Mouse (Mus musculus): ENCODE data around the gene Hoxb7.
A peak's percentile ranks its signal among the peaks of the same experiment; 100 is the strongest.

The Hoxb7 gene

DNA sequence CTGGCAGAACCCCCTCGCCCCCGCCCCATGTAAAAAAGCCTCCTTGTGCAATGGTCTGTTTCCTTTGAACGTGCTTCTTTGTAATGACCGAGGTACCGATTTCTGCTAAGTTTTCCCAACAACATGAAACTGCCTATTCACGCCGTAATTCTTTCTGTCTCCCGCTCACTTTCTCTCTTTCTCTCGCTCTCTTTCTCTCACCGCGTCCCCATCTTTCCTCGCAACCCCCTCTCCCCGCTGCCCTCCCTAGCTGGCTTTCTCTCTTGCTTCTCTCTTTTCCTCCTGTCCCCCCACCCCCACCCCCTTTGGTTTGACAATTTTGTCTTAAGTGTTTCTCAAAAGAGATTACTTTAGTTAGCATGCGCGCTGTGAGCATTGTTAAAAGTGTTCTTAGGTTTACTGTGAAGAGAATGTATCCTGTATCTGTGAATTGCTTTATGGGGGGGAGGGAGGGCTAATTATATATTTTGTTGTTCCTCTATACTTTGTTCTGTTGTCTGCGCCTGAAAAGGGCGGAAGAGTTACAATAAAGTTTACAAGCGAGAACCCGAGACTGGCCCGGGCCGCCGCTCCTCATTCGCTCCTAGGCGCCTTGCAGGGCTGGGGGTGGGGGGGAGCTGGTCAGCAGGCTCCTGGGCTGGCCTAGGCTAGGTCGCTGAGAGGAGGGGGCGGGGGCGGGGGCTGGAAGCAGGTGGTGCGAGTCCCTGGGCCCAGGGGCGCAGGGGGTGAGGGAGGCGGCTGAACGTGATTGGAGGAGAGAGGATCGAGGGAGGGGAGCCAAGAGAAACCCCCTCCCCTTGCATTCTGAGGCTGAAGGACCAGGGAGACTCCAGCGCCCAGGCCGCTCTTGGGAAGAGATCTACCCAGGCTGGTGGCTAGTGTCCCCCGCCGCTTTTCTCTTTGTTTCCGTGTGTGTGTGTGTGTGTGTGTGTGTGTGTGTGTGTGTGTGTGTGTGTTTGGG, 1.4 kb upstream of the Hoxb7 start:
- DNase-seq (ENCODE audit: low read depth, low spot score), result peak; percentile 76

- no peak for DNase-seq (ENCODE audit: low read depth, low spot score)
These were observed 439 bp downstream of the Hoxb7 start for GRCm38 (mm10) chr11:96286739-96287385.

- DNase-seq (ENCODE audit: low read depth, low spot score), result no peak
These were observed 988 bp downstream of the Hoxb7 start for GRCm38 (mm10) chr11:96287411-96287810.

GRCm38 (mm10) chr11:96288455-96289221, 2.2 kb downstream of the Hoxb7 start:
- DNase-seq (ENCODE audit: low read depth, low spot score), result peak; percentile 37

GRCm38 (mm10) chr11:96289293-96289692, 2.9 kb downstream of the Hoxb7 start:
- no peak for DNase-seq (ENCODE audit: low read depth, low spot score)

GRCm38 (mm10) chr11:96289837-96290236, 3.4 kb downstream of the Hoxb7 start:
- peak; percentile 74 for DNase-seq (ENCODE audit: low read depth, low spot score)

DNA sequence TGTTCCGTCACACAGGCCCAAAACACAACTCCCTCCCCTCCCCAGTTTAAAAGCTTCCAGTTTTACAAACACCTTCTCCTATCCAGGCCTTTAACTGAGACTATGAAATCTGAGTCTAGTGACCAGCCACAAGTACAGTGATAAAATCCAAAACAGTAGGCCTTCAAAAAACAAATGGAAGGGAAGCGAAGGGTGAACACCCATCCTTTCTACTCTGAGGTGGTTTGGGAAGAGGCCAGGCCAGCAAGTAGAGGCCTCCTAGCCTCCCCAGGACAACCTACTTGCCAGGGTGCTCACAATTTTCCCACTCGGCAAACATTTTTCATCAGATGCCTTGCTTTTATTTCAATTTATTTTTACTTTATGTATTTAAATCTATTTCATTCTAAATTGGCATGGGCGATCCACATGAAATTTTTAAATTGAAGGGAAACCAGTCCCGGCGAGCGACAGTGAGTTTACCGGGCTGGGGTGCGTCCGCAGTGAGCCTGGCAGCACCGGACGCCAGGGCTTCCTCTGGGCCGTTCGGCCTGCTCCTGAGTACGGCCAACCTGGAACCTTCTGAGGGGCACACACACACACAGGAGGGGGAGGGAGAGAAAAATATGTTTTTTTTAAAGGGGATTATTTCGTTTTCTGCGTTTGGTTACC, 4.4 kb downstream of the Hoxb7 start:
- peak; percentile 73 for DNase-seq (ENCODE audit: low read depth, low spot score)

DNA sequence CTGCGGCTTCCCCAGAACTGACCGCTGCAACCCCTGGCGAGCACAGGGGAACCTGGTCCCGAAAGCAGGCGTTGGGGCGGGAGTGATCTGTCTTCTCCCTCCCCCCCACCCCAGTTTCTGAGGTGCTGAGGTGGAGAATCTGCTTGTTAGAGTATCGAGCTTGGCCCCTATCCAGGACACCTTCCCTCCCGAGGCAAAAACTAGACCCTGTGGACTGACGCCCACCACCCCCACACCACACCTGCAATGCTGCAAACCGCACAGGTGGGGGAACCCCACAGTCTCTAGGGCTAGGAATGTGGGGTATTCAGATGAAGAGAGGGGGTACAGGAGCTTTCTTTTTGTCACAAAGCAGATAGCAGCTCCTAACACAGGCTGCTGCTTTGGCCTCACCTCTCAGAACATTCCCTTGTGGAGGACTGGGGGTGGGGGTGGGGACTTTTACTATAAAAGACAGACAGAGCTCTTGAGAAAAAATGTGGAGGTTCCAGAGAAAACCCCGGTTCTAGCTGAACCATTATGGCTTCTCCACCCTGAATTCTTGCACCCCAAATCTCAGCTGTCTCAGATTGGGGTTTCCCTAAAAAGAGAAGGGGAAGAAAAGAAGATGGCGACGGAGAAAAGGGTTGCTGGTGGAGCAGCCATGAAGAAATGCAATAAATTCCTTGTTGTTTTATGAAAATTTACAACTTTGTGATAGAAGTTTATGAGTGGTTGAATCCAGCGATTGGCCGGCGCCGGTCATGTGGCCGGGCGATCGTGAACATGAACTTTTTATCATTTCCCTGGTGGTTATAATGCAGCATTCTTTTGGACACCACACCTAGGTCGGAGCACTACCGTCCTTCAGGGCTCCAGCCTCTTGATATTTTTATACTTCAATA, 5.5 kb downstream of the Hoxb7 start, which contains the start of gene Hoxb6:
Gene Hoxb6 (plus strand): TSS at position 796 of the 884 bp plus-strand sequence.
- peak; percentile 88 for DNase-seq (ENCODE audit: low read depth, low spot score)

DNA sequence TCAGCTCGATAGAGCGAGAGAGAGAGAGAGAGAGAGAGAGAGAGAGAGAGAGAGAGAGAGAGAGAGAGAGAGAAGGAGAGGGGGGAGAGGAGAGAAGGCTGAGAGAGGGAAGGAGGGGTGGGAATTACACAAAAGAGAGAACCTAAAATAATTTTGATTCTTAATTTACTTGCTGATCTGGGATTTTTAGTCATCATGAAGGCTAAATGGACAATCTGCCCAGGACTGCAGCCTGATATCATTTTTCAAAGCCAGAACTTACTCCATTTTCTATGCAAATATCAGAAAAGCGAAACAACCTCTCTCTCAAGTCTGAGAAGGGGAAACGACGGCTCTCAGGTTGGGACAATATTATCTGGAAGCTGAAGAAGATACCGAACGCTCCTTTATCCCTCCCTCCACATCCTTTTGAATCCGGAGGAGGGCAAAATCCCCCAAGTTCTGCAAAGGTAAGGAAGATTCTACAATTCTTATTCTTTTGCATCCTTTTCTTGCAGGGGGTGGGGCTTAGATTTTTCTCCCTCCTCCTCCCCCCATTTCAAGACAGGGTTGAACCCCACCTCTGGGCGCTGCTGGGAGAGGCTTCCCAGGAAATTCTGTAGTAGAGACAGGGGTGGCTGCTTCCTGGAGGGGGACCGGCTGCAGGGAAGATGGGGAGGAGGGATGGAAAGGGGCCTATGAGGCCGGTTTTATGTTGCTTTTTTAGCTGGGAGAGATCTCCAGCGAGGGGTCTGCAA, 6.3 kb downstream of the Hoxb7 start:
- DNase-seq (ENCODE audit: low read depth, low spot score), result peak; percentile 87

DNA sequence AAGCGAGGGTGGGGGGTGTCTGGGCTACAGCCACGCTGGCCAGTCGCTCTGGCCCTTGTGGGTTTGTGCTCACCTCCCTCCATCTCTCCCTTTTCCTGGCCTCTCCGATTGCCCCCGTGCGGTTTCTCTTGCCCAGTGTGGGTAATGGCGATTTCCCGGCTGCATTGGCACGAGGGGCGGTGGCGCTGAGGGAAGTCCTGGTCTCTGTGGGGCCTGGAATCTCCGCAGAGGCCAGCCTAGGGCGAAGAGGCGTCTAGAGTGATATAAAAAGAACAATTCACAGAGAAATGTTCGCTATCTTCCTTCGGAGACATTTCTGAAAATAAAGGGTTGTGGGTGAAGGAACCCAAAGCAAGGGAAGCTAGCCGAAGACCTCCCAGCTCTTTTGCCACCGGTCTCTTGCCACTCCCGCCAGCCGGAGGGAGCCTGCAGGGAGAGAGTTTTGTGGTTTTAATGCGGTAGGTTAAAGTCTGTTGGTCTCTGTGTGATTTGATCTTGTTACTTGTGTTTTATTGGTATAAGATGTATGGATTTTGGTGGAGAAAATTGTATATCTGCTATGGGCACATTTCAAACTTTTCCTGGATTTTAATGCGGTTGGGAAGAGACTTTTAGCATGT, 7.0 kb downstream of the Hoxb7 start:
- peak; percentile 67 for DNase-seq (ENCODE audit: low read depth, low spot score)

GRCm38 (mm10) chr11:96294245-96295091, 8.0 kb downstream of the Hoxb7 start:
- DNase-seq (ENCODE audit: low read depth, low spot score), result peak; percentile 91

DNA sequence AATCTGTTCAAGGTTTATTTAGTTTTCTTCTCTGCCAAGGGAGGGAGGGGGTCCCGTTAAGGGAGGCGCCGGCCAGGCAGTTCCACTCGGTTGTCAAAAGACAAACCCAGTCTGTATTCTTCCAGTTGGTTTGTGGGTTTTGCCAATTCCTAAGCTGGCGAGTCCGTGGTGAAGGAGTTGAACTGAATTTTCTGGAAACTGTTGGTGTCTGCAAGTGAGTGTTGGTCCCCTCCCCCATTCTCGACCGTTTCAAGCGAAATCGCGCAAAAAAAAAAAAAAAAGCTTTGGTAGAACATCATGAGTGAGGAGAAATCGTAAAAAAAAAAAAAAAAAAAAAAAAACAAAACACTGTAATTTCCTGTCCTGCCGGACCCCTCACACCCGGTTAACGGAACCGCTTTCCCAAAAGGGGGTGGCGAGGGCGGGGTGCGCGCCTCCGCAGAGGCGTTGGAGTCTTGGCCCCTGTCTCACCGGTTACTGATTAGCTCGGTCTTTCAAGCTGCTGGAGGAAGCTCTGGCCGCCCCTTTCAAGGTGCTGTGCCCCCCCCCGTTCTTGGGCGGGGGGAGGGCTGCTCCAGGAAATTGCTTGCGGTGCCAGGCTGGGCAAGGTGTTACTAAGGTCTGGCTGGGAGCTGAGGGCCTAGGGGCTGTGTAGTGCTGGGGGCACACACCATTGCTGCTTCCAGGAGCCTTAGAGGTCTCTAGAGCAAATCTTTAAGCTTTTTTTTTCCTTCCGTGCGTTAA, 8.8 kb downstream of the Hoxb7 start:
- no peak for DNase-seq (ENCODE audit: low read depth, low spot score)

GRCm38 (mm10) chr11:96296997-96297396, 10.6 kb downstream of the Hoxb7 start:
- no peak for DNase-seq (ENCODE audit: low read depth, low spot score)

GRCm38 (mm10) chr11:96297428-96297827, 11.0 kb downstream of the Hoxb7 start:
- no peak for DNase-seq (ENCODE audit: low read depth, low spot score)

- DNase-seq (ENCODE audit: low read depth, low spot score), result no peak
These were observed 11.7 kb downstream of the Hoxb7 start for GRCm38 (mm10) chr11:96297968-96298635.

- no peak for DNase-seq (ENCODE audit: low read depth, low spot score)
These were observed 12.7 kb downstream of the Hoxb7 start for GRCm38 (mm10) chr11:96298895-96299667.

All from A20 (cell line).